Mouse (Mus musculus): ENCODE results near the gene Fam184a. TPM values are rescaled to one million over a fixed set of nuclear protein-coding genes. Genes with fewer than 3 reads are reported as not detected.
A peak's percentile ranks its signal among the peaks of the same experiment; 100 is the strongest.

The Fam184a gene
- total RNA-seq (2017): 11.9 and 17.8 TPM in 2 replicates

- ATAC-seq (replicated peaks in 1 of 2; ENCODE audit: insufficient read depth in 1 of 2, low FRiP score in 2 of 2, low TSS enrichment in 1 of 2, low read depth in 1 of 2, poor library complexity in 2 of 2, severe bottlenecking in 2 of 2): peak; percentile 79 to 83
These were observed at the start of gene Fam184a for GRCm38 (mm10) chr10:53750955-53751652. Gene Fam184a, minus strand, starts transcription at chr10:53751123.

GRCm38 (mm10) chr10:53796258-53796581 is 45.3 kb upstream of the Fam184a start:
- ATAC-seq (replicated peaks in 1 of 2; ENCODE audit: insufficient read depth in 1 of 2, low FRiP score in 2 of 2, low TSS enrichment in 1 of 2, low read depth in 1 of 2, poor library complexity in 2 of 2, severe bottlenecking in 2 of 2): no peak

- ATAC-seq (replicated peaks in 1 of 2; ENCODE audit: insufficient read depth in 1 of 2, low FRiP score in 2 of 2, low TSS enrichment in 1 of 2, low read depth in 1 of 2, poor library complexity in 2 of 2, severe bottlenecking in 2 of 2): peak; percentile 65 to 68; a peak in 2 of 4 replicates
These were observed 44.8 kb upstream of the Fam184a start for GRCm38 (mm10) chr10:53795567-53796257.

GRCm38 (mm10) chr10:53791281-53791680 is 40.4 kb upstream of the Fam184a start:
- no peak for ATAC-seq (replicated peaks in 1 of 2; ENCODE audit: insufficient read depth in 1 of 2, low FRiP score in 2 of 2, low TSS enrichment in 1 of 2, low read depth in 1 of 2, poor library complexity in 2 of 2, severe bottlenecking in 2 of 2)

- ATAC-seq (replicated peaks in 1 of 2; ENCODE audit: insufficient read depth in 1 of 2, low FRiP score in 2 of 2, low TSS enrichment in 1 of 2, low read depth in 1 of 2, poor library complexity in 2 of 2, severe bottlenecking in 2 of 2): no peak
These were observed 25.7 kb upstream of the Fam184a start for GRCm38 (mm10) chr10:53776591-53776990.

- ATAC-seq (replicated peaks in 1 of 2; ENCODE audit: insufficient read depth in 1 of 2, low FRiP score in 2 of 2, low TSS enrichment in 1 of 2, low read depth in 1 of 2, poor library complexity in 2 of 2, severe bottlenecking in 2 of 2): no peak
These were observed 21.8 kb upstream of the Fam184a start for GRCm38 (mm10) chr10:53772708-53773107.

GRCm38 (mm10) chr10:53771480-53771879 is 20.6 kb upstream of the Fam184a start:
- ATAC-seq (replicated peaks in 1 of 2; ENCODE audit: insufficient read depth in 1 of 2, low FRiP score in 2 of 2, low TSS enrichment in 1 of 2, low read depth in 1 of 2, poor library complexity in 2 of 2, severe bottlenecking in 2 of 2): peak in 1 of 2 experiments; percentile 33; a peak in 1 of 4 replicates

GRCm38 (mm10) chr10:53768745-53769144 is 17.8 kb upstream of the Fam184a start:
- ATAC-seq (replicated peaks in 1 of 2; ENCODE audit: insufficient read depth in 1 of 2, low FRiP score in 2 of 2, low TSS enrichment in 1 of 2, low read depth in 1 of 2, poor library complexity in 2 of 2, severe bottlenecking in 2 of 2): peak; percentile 66 to 68

- no peak for ATAC-seq (replicated peaks in 1 of 2; ENCODE audit: insufficient read depth in 1 of 2, low FRiP score in 2 of 2, low TSS enrichment in 1 of 2, low read depth in 1 of 2, poor library complexity in 2 of 2, severe bottlenecking in 2 of 2)
These were observed 14.5 kb upstream of the Fam184a start for GRCm38 (mm10) chr10:53765471-53765870.

- no peak for ATAC-seq (replicated peaks in 1 of 2; ENCODE audit: insufficient read depth in 1 of 2, low FRiP score in 2 of 2, low TSS enrichment in 1 of 2, low read depth in 1 of 2, poor library complexity in 2 of 2, severe bottlenecking in 2 of 2)
These were observed 1.8 kb upstream of the Fam184a start for GRCm38 (mm10) chr10:53752723-53753122.

GRCm38 (mm10) chr10:53750275-53750954 is 508 bp downstream of the Fam184a start:
- ATAC-seq (replicated peaks in 1 of 2; ENCODE audit: insufficient read depth in 1 of 2, low FRiP score in 2 of 2, low TSS enrichment in 1 of 2, low read depth in 1 of 2, poor library complexity in 2 of 2, severe bottlenecking in 2 of 2): peak; percentile 34

GRCm38 (mm10) chr10:53746039-53746438 is 4.9 kb downstream of the Fam184a start:
- ATAC-seq (replicated peaks in 1 of 2; ENCODE audit: insufficient read depth in 1 of 2, low FRiP score in 2 of 2, low TSS enrichment in 1 of 2, low read depth in 1 of 2, poor library complexity in 2 of 2, severe bottlenecking in 2 of 2): no peak

GRCm38 (mm10) chr10:53742961-53743360 is 8.0 kb downstream of the Fam184a start:
- ATAC-seq (replicated peaks in 1 of 2; ENCODE audit: insufficient read depth in 1 of 2, low FRiP score in 2 of 2, low TSS enrichment in 1 of 2, low read depth in 1 of 2, poor library complexity in 2 of 2, severe bottlenecking in 2 of 2): no peak

GRCm38 (mm10) chr10:53740014-53740413 is 10.9 kb downstream of the Fam184a start:
- ATAC-seq (replicated peaks in 1 of 2; ENCODE audit: insufficient read depth in 1 of 2, low FRiP score in 2 of 2, low TSS enrichment in 1 of 2, low read depth in 1 of 2, poor library complexity in 2 of 2, severe bottlenecking in 2 of 2): no peak

GRCm38 (mm10) chr10:53738842-53739241 is 12.1 kb downstream of the Fam184a start:
- ATAC-seq (replicated peaks in 1 of 2; ENCODE audit: insufficient read depth in 1 of 2, low FRiP score in 2 of 2, low TSS enrichment in 1 of 2, low read depth in 1 of 2, poor library complexity in 2 of 2, severe bottlenecking in 2 of 2): no peak

GRCm38 (mm10) chr10:53735201-53735865 is 15.6 kb downstream of the Fam184a start:
- ATAC-seq (replicated peaks in 1 of 2; ENCODE audit: insufficient read depth in 1 of 2, low FRiP score in 2 of 2, low TSS enrichment in 1 of 2, low read depth in 1 of 2, poor library complexity in 2 of 2, severe bottlenecking in 2 of 2): no peak

- ATAC-seq (replicated peaks in 1 of 2; ENCODE audit: insufficient read depth in 1 of 2, low FRiP score in 2 of 2, low TSS enrichment in 1 of 2, low read depth in 1 of 2, poor library complexity in 2 of 2, severe bottlenecking in 2 of 2): no peak
These were observed 18.6 kb downstream of the Fam184a start for GRCm38 (mm10) chr10:53732324-53732723.

- ATAC-seq (replicated peaks in 1 of 2; ENCODE audit: insufficient read depth in 1 of 2, low FRiP score in 2 of 2, low TSS enrichment in 1 of 2, low read depth in 1 of 2, poor library complexity in 2 of 2, severe bottlenecking in 2 of 2): no peak
These were observed 22.0 kb downstream of the Fam184a start for GRCm38 (mm10) chr10:53728883-53729282.

Data from hematopoietic stem cell, adult 5-6 weeks (primary cell).